Mouse (Mus musculus) MEL (cell line): Measurements from ENCODE around the gene Arid3b.

Experiments
- EP300 ChIP-seq, 2 experiments: IDR thresholded peaks; 2 replicates each; pipeline ENCODE4 v1.6.1; 2011; ENCODE audit warnings: improper control_type of control experiment in 2 of 2, low read length in 2 of 2, low read depth in 1 of 2, mild to moderate bottlenecking in 1 of 2
- HCFC1 ChIP-seq: IDR thresholded peaks from 2 replicates; pipeline ENCODE4 v1.6.1; 2012; ENCODE audit warnings: low read depth, mild to moderate bottlenecking, inconsistent platforms, low read length, improper control_type of control experiment, moderate library complexity
- MYB ChIP-seq: IDR thresholded peaks from 2 replicates; pipeline ENCODE4 v1.6.1; 2011; ENCODE audit warnings: mild to moderate bottlenecking, low read depth, low read length, improper control_type of control experiment
- SIN3A ChIP-seq: IDR thresholded peaks from 2 replicates; pipeline ENCODE4 v1.6.1; 2012; ENCODE audit warnings: low read length, improper control_type of control experiment, inconsistent platforms
- ZNF384 ChIP-seq: IDR thresholded peaks from 2 replicates; pipeline ENCODE4 v1.6.1; 2012; ENCODE audit warnings: low read depth, mild to moderate bottlenecking, inconsistent platforms, low read length, improper control_type of control experiment

DNA sequence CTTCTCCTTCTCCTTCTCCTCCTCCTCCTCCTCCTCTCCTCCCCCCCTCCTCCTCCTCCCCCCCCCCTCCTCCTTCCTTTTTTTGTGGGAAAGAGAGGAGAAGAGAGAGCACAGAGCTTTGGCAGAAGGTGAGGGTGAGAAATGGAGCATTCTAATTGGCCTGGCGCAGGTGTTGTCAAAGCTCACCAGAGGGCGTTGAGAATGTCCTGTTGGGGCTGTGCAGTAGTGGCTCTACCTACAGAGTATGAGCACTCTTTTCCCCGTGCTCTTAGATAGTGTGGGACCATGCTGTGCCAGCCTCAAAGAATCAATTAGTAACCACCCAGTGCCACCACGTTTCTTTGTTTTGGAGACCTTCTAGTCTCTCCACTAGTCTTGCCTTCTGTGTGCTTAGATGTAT lies 43.7 kb upstream of the Arid3b start:
- TF ChIP-seq ZNF384 (no peak), MYB (no peak), HCFC1 (no peak), SIN3A (no peak), EP300 (IDR thresholded peaks at IDR 0.05; ENCODE audit: low read depth in 1 of 2, low read length in 2 of 2) (no peak)
